ENCODE assay signal across 21 mouse cellular contexts in the genomic region with DNA sequence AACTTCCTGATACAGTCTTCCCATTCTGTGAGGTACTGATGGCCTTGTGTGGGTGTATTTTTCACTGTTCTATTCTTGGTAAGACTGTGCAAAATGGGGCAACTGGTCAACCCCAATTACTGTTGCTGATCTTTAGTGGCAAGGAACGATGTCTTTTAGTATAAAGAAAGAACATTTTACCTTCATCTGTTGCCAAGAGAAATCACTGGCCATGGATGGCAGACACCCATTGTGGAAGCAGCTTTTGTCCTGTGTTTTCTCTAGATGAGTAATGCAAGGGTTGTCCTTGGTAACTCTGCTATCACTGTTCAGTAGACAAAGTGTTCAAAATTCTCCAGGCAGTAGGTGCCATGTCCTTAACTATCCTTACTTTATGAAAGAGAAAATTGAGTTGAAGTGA.
"Had no signal": no experiment of that assay in that cellular context is flagged by ENCODE, and none has a peak within 500 bp of the region (broad histone marks: within the 10 kb centered on the region; RNA-seq: fewer than 3 reads in every experiment).

No protein-coding gene starts in this region.

- DNase-seq: kidney, postnatal 10 days; kidney, postnatal 4 days; left cerebral cortex, postnatal 4 days; lung, adult 18-20 months; lung, postnatal 10 days; lung, postnatal 36 days; retina, postnatal 1 day; thymus, adult 18-20 months; thymus, postnatal 36 days had no signal

- H3K9ac ChIP-seq: kidney, embryonic 15.5 days; limb, embryonic 12.5 days; limb, embryonic 15.5 days; liver, embryonic 14.5 days; lung, embryonic 15.5 days; midbrain, embryonic 13.5 days; neural tube, embryonic 13.5 days had no signal

- H3K4me3 ChIP-seq: kidney, embryonic 15.5 days; limb, embryonic 12.5 days; limb, embryonic 15.5 days; lung, embryonic 15.5 days; megakaryocyte, embryonic 14.5 days; midbrain, embryonic 10.5 days; midbrain, embryonic 13.5 days; myocyte; neural tube, embryonic 13.5 days had no signal

- H3K4me2 ChIP-seq: kidney, embryonic 15.5 days; limb, embryonic 12.5 days; limb, embryonic 15.5 days; liver, embryonic 11.5 days; lung, embryonic 15.5 days; midbrain, embryonic 13.5 days; neural tube, embryonic 13.5 days had no signal

- H3K9me3 ChIP-seq: kidney, embryonic 15.5 days; limb, embryonic 12.5 days; limb, embryonic 15.5 days; lung, embryonic 15.5 days; megakaryocyte, embryonic 14.5 days; midbrain, embryonic 10.5 days; midbrain, embryonic 13.5 days; neural tube, embryonic 13.5 days had no signal

- ATAC-seq: midbrain, embryonic 13.5 days; midbrain, embryonic 16.5 days had no signal

- H3K4me1 ChIP-seq: kidney, embryonic 15.5 days; limb, embryonic 12.5 days; limb, embryonic 15.5 days; lung, embryonic 15.5 days; megakaryocyte, embryonic 14.5 days; midbrain, embryonic 10.5 days; midbrain, embryonic 13.5 days; neural tube, embryonic 13.5 days had no signal

- H3K27ac ChIP-seq: kidney, embryonic 15.5 days; limb, embryonic 12.5 days; limb, embryonic 15.5 days; liver, embryonic 14.5 days; lung, embryonic 15.5 days; midbrain, embryonic 10.5 days; midbrain, embryonic 13.5 days; neural tube, embryonic 13.5 days had no signal

- H3K27me3 ChIP-seq: kidney, embryonic 15.5 days; limb, embryonic 12.5 days; limb, embryonic 15.5 days; lung, embryonic 15.5 days; megakaryocyte, embryonic 14.5 days; midbrain, embryonic 13.5 days; neural tube, embryonic 13.5 days had no signal

- H3K36me3 ChIP-seq: kidney, embryonic 15.5 days; limb, embryonic 12.5 days; limb, embryonic 15.5 days; lung, embryonic 15.5 days; midbrain, embryonic 10.5 days; midbrain, embryonic 13.5 days; neural tube, embryonic 13.5 days had no signal
